ENCODE assay signal across 8 mouse cellular contexts in genomic region chr7:38270703-38271510, GRCm38 (mm10). TPM values are rescaled to one million over a fixed set of nuclear protein-coding genes. Genes with fewer than 3 reads are reported as not detected.
DNase-seq lines count a peak whose midpoint lies in the region; ATAC-seq and TF ChIP-seq lines count a peak whose summit lies in the region.

Pop4 (minus strand) TSS chr7:38271423.

- peak within 1 kb of the TSS; percentile 78 for H3K4me3 ChIP-seq in G1E (ENCODE audit: low read depth, low read length)
- peak within 1 kb of the TSS; percentile 97 for H3K4me3 ChIP-seq in forebrain, postnatal 0 days (ENCODE audit: low read depth, low read length)
- peak within 1 kb of the TSS; percentile 75 for H3K4me3 ChIP-seq in lung, embryonic 15.5 days

- ATAC-seq in G1E (ENCODE audit: extremely low read depth, insufficient number of reproducible peaks, low FRiP score, poor library complexity, severe bottlenecking): peak; percentile 92
- ATAC-seq in forebrain, postnatal 0 days: peak; percentile 97
- ATAC-seq in lung, embryonic 15.5 days (ENCODE audit: borderline replicate concordance, extremely low read depth, low FRiP score, low TSS enrichment): peak; percentile 91; the same call in 1 of the 2 replicates

- no peak for TF ChIP-seq CTCF in G1E (IDR thresholded peaks at IDR 0.05; ENCODE audit: low read depth, low read length)
- TF ChIP-seq CTCF in forebrain, postnatal 0 days (IDR thresholded peaks at IDR 0.05; ENCODE audit: low read depth): no peak

- DNase-seq in G1E (ENCODE audit: low spot score): peak; percentile 76
- peak; percentile 90 to 94 for DNase-seq in cerebellum, adult 18-20 months
- peak; percentile 96 for DNase-seq in forebrain, postnatal 0 days
- DNase-seq in heart, postnatal 4 days: peak; percentile 93
- DNase-seq in layer of hippocampus, adult 8-10 months (ENCODE audit: low spot score in 2 of 2): peak; percentile 87 to 93
- peak; percentile 77 for DNase-seq in ovary, adult 18-20 months (ENCODE audit: low spot score)
- peak; percentile 91 for DNase-seq in thymus, postnatal 0 days (ENCODE audit: low spot score)

- no peaks in the 10 kb centered on the region for H3K27me3 ChIP-seq in G1E (ENCODE audit: insufficient read depth, low read length)
- H3K27me3 ChIP-seq in forebrain, postnatal 0 days (ENCODE audit: insufficient read depth, low read length): no peaks in the 10 kb centered on the region
- H3K27me3 ChIP-seq in lung, embryonic 15.5 days: no peaks in the 10 kb centered on the region

- H3K9me3 ChIP-seq in G1E (replicated peaks): no peaks in the 10 kb centered on the region
- H3K9me3 ChIP-seq in forebrain, postnatal 0 days (ENCODE audit: low read length): no peaks in the 10 kb centered on the region
- no peaks in the 10 kb centered on the region for H3K9me3 ChIP-seq in lung, embryonic 15.5 days

- under 1% methylated on average over 38 of the region's 38 CpGs for WGBS in forebrain, postnatal 0 days
- under 1% methylated on average over 38 of the region's 38 CpGs for WGBS in lung, embryonic 15.5 days

- peak within 1 kb of the TSS; percentile 79 for H3K9ac ChIP-seq in forebrain, postnatal 0 days
- H3K9ac ChIP-seq in lung, embryonic 15.5 days: peak within 1 kb of the TSS; percentile 58

- H3K36me3 ChIP-seq in G1E (replicated peaks): peaks cover 29% of the 10 kb centered on the region
- peaks cover 28% of the 10 kb centered on the region for H3K36me3 ChIP-seq in forebrain, postnatal 0 days (ENCODE audit: insufficient read depth)
- peaks cover 21% of the 10 kb centered on the region for H3K36me3 ChIP-seq in lung, embryonic 15.5 days

- H3K4me2 ChIP-seq in forebrain, postnatal 0 days (ENCODE audit: low read depth): peak within 1 kb of the TSS; percentile 82
- H3K4me2 ChIP-seq in lung, embryonic 15.5 days: peak within 1 kb of the TSS; percentile 83

- H3K27ac ChIP-seq in forebrain, postnatal 0 days (ENCODE audit: low read depth, low read length): peak within 1 kb of the TSS; percentile 79
- H3K27ac ChIP-seq in lung, embryonic 15.5 days: peak within 1 kb of the TSS; percentile 48

- peaks cover 4% of the 10 kb centered on the region; the same call in 1 of the 2 replicates for H3K4me1 ChIP-seq in G1E (ENCODE audit: insufficient read depth, low read depth, low read length)
- peaks cover 14% of the 10 kb centered on the region for H3K4me1 ChIP-seq in forebrain, postnatal 0 days (ENCODE audit: insufficient read depth)
- H3K4me1 ChIP-seq in lung, embryonic 15.5 days: peaks cover 10% of the 10 kb centered on the region

RNA-seq across cellular contexts. Expression of gene Pop4, which starts in this region (rescaled TPM):
- 53.7 and 54.4 TPM in 2 replicates for total RNA-seq in G1E (2014; fragmentation: Nextera tagmentation)
- 31.8 and 33.8 TPM in 2 replicates for total RNA-seq in G1E (2017)
- 3.3 and 11.8 TPM in 2 replicates for polyA plus RNA-seq in G1E (2012)
- total RNA-seq in forebrain, postnatal 0 days (2014; rRNA removed): 76.9 and 100 TPM in 2 replicates
- polyA plus RNA-seq in forebrain, postnatal 0 days (2015; fragmentation: Nextera tagmentation; extraction: Ambion mirVana): 74.9 and 83.0 TPM in 2 replicates
- 10 to 100 TPM; 24.1 to 25.7 TPM for total RNA-seq in heart, postnatal 4 days (2021)
- total RNA-seq in layer of hippocampus, adult 8-10 months (2022): 10 to 100 TPM; 18.3 to 24.7 (median 21.6) TPM
- 57.5 and 59.5 TPM in 2 replicates for polyA plus RNA-seq in lung, embryonic 15.5 days (2015; fragmentation: Nextera tagmentation; extraction: Ambion mirVana)
- 57.9 and 58.9 TPM in 2 replicates for polyA plus RNA-seq in thymus, postnatal 0 days (2015; fragmentation: Nextera tagmentation; extraction: Ambion mirVana)

Comparison
In these comparisons a context has a peak if more than half of its experiments do, and no peak if none do; other contexts are left out.
1. Peak in every context shown above with its lines: DNase-seq, ATAC-seq, H3K4me3 ChIP-seq and H3K27ac ChIP-seq.